Mouse (Mus musculus) olfactory bulb, adult 2 months (tissue): ENCODE measurements around the gene Ccdc43.

Experiments
- CTCF ChIP-seq: fragments of 200-500 bp; IDR thresholded peaks from 2 replicates; pipeline ENCODE4 v1.5.1; 2012; ENCODE audit warnings: low read depth, mild to moderate bottlenecking, low read length, moderate library complexity; ENCODE audit not compliant: insufficient read depth
- POLR2A ChIP-seq: fragments of 200-500 bp; IDR thresholded peaks from 2 replicates; pipeline ENCODE4 v1.6.1; 2012; ENCODE audit warnings: mild to moderate bottlenecking, low read depth, low read length, moderate library complexity; ENCODE audit not compliant: insufficient read depth

DNA sequence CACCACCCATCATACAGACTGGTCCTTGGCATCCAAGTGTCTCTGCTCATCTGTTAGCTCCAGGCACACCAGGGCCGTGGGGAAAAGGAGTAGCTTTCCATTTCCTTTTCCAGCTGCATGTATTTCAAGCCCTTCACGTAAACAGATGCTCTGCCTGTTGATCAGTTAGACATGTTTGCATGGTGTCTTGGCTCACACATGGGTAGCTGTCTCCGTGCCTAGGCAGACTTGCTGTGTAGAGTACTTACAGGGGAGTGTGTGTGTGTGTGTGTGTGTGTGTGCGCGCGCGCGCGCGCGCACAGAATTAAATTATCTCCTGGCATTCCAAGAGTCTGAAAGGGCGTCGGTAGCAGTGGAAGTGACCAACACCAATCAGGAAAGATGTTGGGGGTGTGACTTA lies 51.4 kb downstream of the Ccdc43 start:
- TF ChIP-seq CTCF: no peak
- TF ChIP-seq POLR2A: no peak
